Mouse (Mus musculus) erythroid progenitor cell, adult 5-6 weeks (primary cell): ENCODE results near the gene Kif22. TPM values are rescaled to one million over a fixed set of nuclear protein-coding genes. Genes with fewer than 3 reads are reported as not detected.

Experiments
- ATAC-seq: replicated peaks from 2 replicates; pipeline ENCODE4 v1.8.0; 2016; ENCODE audit warnings: moderate number of reproducible peaks, mild to moderate bottlenecking, moderate TSS enrichment, inconsistent platforms; ENCODE audit not compliant: poor library complexity, low FRiP score, severe bottlenecking
- total RNA-seq, 2 experiments: library from RNA; stranded (forward) in 1 of 2; stranded (reverse) in 1 of 2; fragments of 150-400 nt in 1 of 2; fragments of 186-747, 209-891 nt in 1 of 2; gene quantifications; 2 replicates each; pipeline versions ENCODE4 v1.2.3 to v1.2.4; 2015 to 2017; ENCODE audit warnings: low replicate concordance in 2 of 2

The Kif22 gene
- total RNA-seq, 2 experiments from 2014 or later, result 380 to 651 TPM

- ATAC-seq, result no peak
Measured at GRCm38 (mm10) chr7:127003620-127004019, 38.7 kb downstream of the Kif22 start.

DNA sequence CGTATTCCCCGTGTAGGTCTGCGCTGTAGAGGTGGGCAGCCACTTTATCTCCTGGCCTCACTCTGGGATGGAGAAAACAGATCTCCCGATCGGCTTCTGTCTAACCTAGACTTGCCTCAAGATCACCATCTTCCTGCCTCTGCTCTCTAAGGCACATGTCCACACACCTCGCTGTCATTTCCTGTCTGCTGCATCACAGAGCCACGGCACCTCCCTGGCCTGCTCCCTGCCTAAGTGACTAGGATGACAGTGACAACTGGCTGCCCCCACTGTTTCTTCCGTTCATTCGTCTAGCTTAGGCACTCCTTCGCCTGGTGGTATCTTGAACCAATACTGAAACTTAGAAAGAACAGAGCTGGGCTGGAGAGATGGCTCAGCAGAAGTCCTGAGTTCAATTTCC, 42.7 kb downstream of the Kif22 start:
- ATAC-seq, result no peak

GRCm38 (mm10) chr7:126996449-126996848, 45.8 kb downstream of the Kif22 start:
- ATAC-seq, result no peak

DNA sequence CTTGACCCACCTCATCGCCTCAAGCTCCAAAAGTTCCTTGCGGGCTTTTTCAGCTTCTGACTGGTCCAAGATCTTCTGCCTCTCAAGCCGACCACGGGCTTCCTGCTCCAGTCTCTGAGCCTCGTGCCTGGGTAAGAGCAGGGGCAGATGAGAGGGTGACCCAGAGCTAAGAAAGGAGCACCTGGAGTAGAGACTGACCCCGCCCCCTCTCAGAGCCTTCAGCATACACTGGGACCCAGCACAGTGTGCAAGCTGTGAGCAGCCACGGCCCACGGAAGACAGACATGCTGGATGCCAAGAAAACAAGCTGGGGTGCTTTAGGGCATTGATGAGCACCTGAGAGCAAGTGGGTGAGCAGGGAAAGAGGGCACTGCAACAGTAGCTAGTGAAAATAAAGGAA, 53.5 kb downstream of the Kif22 start:
- no peak for ATAC-seq

- ATAC-seq, result peak; percentile 64
Measured at GRCm38 (mm10) chr7:126986319-126986718, 56.0 kb downstream of the Kif22 start.

- no peak for ATAC-seq
Measured at GRCm38 (mm10) chr7:126984667-126985444, 57.4 kb downstream of the Kif22 start.

- no peak for ATAC-seq
Measured at GRCm38 (mm10) chr7:126983113-126983512, 59.2 kb downstream of the Kif22 start.

- ATAC-seq, result no peak
Measured at GRCm38 (mm10) chr7:126982054-126982453, 60.2 kb downstream of the Kif22 start.

GRCm38 (mm10) chr7:126981601-126982000, 60.7 kb downstream of the Kif22 start:
- ATAC-seq, result no peak

DNA sequence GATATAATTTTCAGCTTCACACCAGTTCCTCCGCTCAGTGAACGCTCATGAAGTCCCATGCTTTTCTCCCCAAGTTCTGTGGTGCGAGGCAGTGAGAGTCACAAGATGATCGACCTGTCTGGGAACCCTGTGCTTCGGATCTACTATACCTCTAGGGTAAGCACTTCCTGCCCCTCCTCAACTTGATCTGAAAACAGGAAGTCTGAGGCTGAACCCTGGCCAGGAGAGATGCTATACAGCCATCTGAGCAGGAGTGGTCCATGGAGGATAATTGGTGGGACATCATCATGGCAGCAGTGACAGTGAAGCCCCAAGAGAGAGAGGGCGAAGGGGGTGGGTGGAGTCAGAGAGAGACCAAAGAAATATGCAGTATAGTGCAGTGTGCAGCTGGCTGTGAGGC, 63.4 kb downstream of the Kif22 start:
- ATAC-seq, result no peak

Other genes with a start within 250 kb of the Kif22 start
Only the 30 nearest of the 31 such genes appear.
- gene Fam57b, start 244.8 kb downstream of the Kif22 start, total RNA-seq (2015; ENCODE audit: low replicate concordance), result not detected in 2 replicates
- not detected in 2 replicates for gene Fam57b, start 244.8 kb downstream of the Kif22 start, total RNA-seq (2017; ENCODE audit: low replicate concordance)
- gene 4930451I11Rik, start 210.8 kb downstream of the Kif22 start, total RNA-seq (2015; ENCODE audit: low replicate concordance), result not detected in 2 replicates
- gene 4930451I11Rik, start 210.8 kb downstream of the Kif22 start, total RNA-seq (2017; ENCODE audit: low replicate concordance), result not detected in 2 replicates
- not detected in 2 replicates for gene Doc2a, start 195.1 kb downstream of the Kif22 start, total RNA-seq (2015; ENCODE audit: low replicate concordance)
- gene Doc2a, start 195.1 kb downstream of the Kif22 start, total RNA-seq (2017; ENCODE audit: low replicate concordance), result not detected in 2 replicates
- 50.8 and 63.3 TPM in 2 replicates for gene Hirip3, start 180.5 kb downstream of the Kif22 start, total RNA-seq (2015; ENCODE audit: low replicate concordance)
- 193 and 296 TPM in 2 replicates for gene Hirip3, start 180.5 kb downstream of the Kif22 start, total RNA-seq (2017; ENCODE audit: low replicate concordance)
- gene Ino80e, start 180.1 kb downstream of the Kif22 start, total RNA-seq (2015; ENCODE audit: low replicate concordance), result 19.1 and 20.1 TPM in 2 replicates
- 20.2 and 30.4 TPM in 2 replicates for gene Ino80e, start 180.1 kb downstream of the Kif22 start, total RNA-seq (2017; ENCODE audit: low replicate concordance)
- 23.1 and 38.2 TPM in 2 replicates for gene Taok2, start 157.8 kb downstream of the Kif22 start, total RNA-seq (2015; ENCODE audit: low replicate concordance)
- gene Taok2, start 157.8 kb downstream of the Kif22 start, total RNA-seq (2017; ENCODE audit: low replicate concordance), result 65.6 and 76.2 TPM in 2 replicates
- 3.2 and 5.4 TPM in 2 replicates for gene Tmem219, start 119.6 kb downstream of the Kif22 start, total RNA-seq (2015; ENCODE audit: low replicate concordance)
- 4.0 and 10.4 TPM in 2 replicates for gene Tmem219, start 119.6 kb downstream of the Kif22 start, total RNA-seq (2017; ENCODE audit: low replicate concordance)
- 21.6 TPM in 1 of 2 replicates, not detected in the other for gene Kctd13, start 113.6 kb downstream of the Kif22 start, total RNA-seq (2015; ENCODE audit: low replicate concordance)
- 0.53 and 3.3 TPM in 2 replicates for gene Kctd13, start 113.6 kb downstream of the Kif22 start, total RNA-seq (2017; ENCODE audit: low replicate concordance)
- not detected in 2 replicates for gene Asphd1, start 92.9 kb downstream of the Kif22 start, total RNA-seq (2015; ENCODE audit: low replicate concordance)
- gene Asphd1, start 92.9 kb downstream of the Kif22 start, total RNA-seq (2017; ENCODE audit: low replicate concordance), result not detected in 2 replicates
- gene Sez6l2, start 91.9 kb downstream of the Kif22 start, total RNA-seq (2015; ENCODE audit: low replicate concordance), result not detected in 2 replicates
- gene Sez6l2, start 91.9 kb downstream of the Kif22 start, total RNA-seq (2017; ENCODE audit: low replicate concordance), result 0.45 TPM in 1 of 2 replicates, not detected in the other
- gene Cdipt, start 66.6 kb downstream of the Kif22 start, total RNA-seq (2015; ENCODE audit: low replicate concordance), result 29.8 and 30.3 TPM in 2 replicates
- gene Cdipt, start 66.6 kb downstream of the Kif22 start, total RNA-seq (2017; ENCODE audit: low replicate concordance), result 19.7 and 27.1 TPM in 2 replicates
- 2.9 TPM in 1 of 2 replicates, not detected in the other for gene Cdiptos, start 66.4 kb downstream of the Kif22 start, total RNA-seq (2015; ENCODE audit: low replicate concordance)
- not detected in 2 replicates for gene Cdiptos, start 66.4 kb downstream of the Kif22 start, total RNA-seq (2017; ENCODE audit: low replicate concordance)
- 0.36 and 0.42 TPM in 2 replicates for gene Mvp, start 27.9 kb downstream of the Kif22 start, total RNA-seq (2015; ENCODE audit: low replicate concordance)
- 6.7 and 7.7 TPM in 2 replicates for gene Mvp, start 27.9 kb downstream of the Kif22 start, total RNA-seq (2017; ENCODE audit: low replicate concordance)
- gene Pagr1b, start 26.0 kb downstream of the Kif22 start, total RNA-seq (2015; ENCODE audit: low replicate concordance), result not detected in 2 replicates
- gene Pagr1b, start 26.0 kb downstream of the Kif22 start, total RNA-seq (2017; ENCODE audit: low replicate concordance), result 0.64 and 11.8 TPM in 2 replicates
- gene Pagr1a, start 25.1 kb downstream of the Kif22 start, total RNA-seq (2015; ENCODE audit: low replicate concordance), result 24.1 and 46.9 TPM in 2 replicates
- 10.6 and 26.2 TPM in 2 replicates for gene Pagr1a, start 25.1 kb downstream of the Kif22 start, total RNA-seq (2017; ENCODE audit: low replicate concordance)
- gene Gm42742, start 21.4 kb downstream of the Kif22 start, total RNA-seq (2015; ENCODE audit: low replicate concordance), result 1.7 TPM in 1 of 2 replicates, not detected in the other
- 10.8 and 28.1 TPM in 2 replicates for gene Gm42742, start 21.4 kb downstream of the Kif22 start, total RNA-seq (2017; ENCODE audit: low replicate concordance)
- gene Prrt2, start 21.3 kb downstream of the Kif22 start, total RNA-seq (2015; ENCODE audit: low replicate concordance), result 0.84 TPM in 1 of 2 replicates, not detected in the other
- 3.0 TPM in 1 of 2 replicates, not detected in the other for gene Prrt2, start 21.3 kb downstream of the Kif22 start, total RNA-seq (2017; ENCODE audit: low replicate concordance)
- 175 and 179 TPM in 2 replicates for gene Maz, start 15.4 kb downstream of the Kif22 start, total RNA-seq (2015; ENCODE audit: low replicate concordance)
- 96.8 and 123 TPM in 2 replicates for gene Maz, start 15.4 kb downstream of the Kif22 start, total RNA-seq (2017; ENCODE audit: low replicate concordance)
- 3.6 and 9.2 TPM in 2 replicates for gene Zg16, start 44.9 kb upstream of the Kif22 start, total RNA-seq (2015; ENCODE audit: low replicate concordance)
- gene Zg16, start 44.9 kb upstream of the Kif22 start, total RNA-seq (2017; ENCODE audit: low replicate concordance), result 1.2 and 6.0 TPM in 2 replicates
- gene AI467606, start 48.9 kb upstream of the Kif22 start, total RNA-seq (2015; ENCODE audit: low replicate concordance), result 18.0 and 25.9 TPM in 2 replicates
- gene AI467606, start 48.9 kb upstream of the Kif22 start, total RNA-seq (2017; ENCODE audit: low replicate concordance), result 10.5 and 12.7 TPM in 2 replicates
- gene Qprt, start 79.8 kb upstream of the Kif22 start, total RNA-seq (2015; ENCODE audit: low replicate concordance), result not detected in 2 replicates
- gene Qprt, start 79.8 kb upstream of the Kif22 start, total RNA-seq (2017; ENCODE audit: low replicate concordance), result 1.8 TPM in 1 of 2 replicates, not detected in the other
- 16.2 and 30.2 TPM in 2 replicates for gene Spn, start 95.4 kb upstream of the Kif22 start, total RNA-seq (2015; ENCODE audit: low replicate concordance)
- 30.8 and 32.0 TPM in 2 replicates for gene Spn, start 95.4 kb upstream of the Kif22 start, total RNA-seq (2017; ENCODE audit: low replicate concordance)
- 18.7 and 25.2 TPM in 2 replicates for gene Cd2bp2, start 153.6 kb upstream of the Kif22 start, total RNA-seq (2015; ENCODE audit: low replicate concordance)
- gene Cd2bp2, start 153.6 kb upstream of the Kif22 start, total RNA-seq (2017; ENCODE audit: low replicate concordance), result 43.6 and 63.3 TPM in 2 replicates
- 25.6 and 36.4 TPM in 2 replicates for gene Tbc1d10b, start 166.0 kb upstream of the Kif22 start, total RNA-seq (2015; ENCODE audit: low replicate concordance)
- gene Tbc1d10b, start 166.0 kb upstream of the Kif22 start, total RNA-seq (2017; ENCODE audit: low replicate concordance), result 85.3 and 173 TPM in 2 replicates
- gene Mylpf, start 166.4 kb upstream of the Kif22 start, total RNA-seq (2015; ENCODE audit: low replicate concordance), result 24.3 and 28.1 TPM in 2 replicates
- 25.7 and 48.9 TPM in 2 replicates for gene Mylpf, start 166.4 kb upstream of the Kif22 start, total RNA-seq (2017; ENCODE audit: low replicate concordance)
- gene Zfp553, start 190.6 kb upstream of the Kif22 start, total RNA-seq (2015; ENCODE audit: low replicate concordance), result 2.5 and 2.9 TPM in 2 replicates
- gene Zfp553, start 190.6 kb upstream of the Kif22 start, total RNA-seq (2017; ENCODE audit: low replicate concordance), result 0.77 and 10.0 TPM in 2 replicates
- 36.0 and 65.2 TPM in 2 replicates for gene Sept1, start 190.7 kb upstream of the Kif22 start, total RNA-seq (2015; ENCODE audit: low replicate concordance)
- gene Sept1, start 190.7 kb upstream of the Kif22 start, total RNA-seq (2017; ENCODE audit: low replicate concordance), result 24.0 and 44.4 TPM in 2 replicates
- 4.0 TPM in 1 of 2 replicates, not detected in the other for gene Zfp771, start 201.8 kb upstream of the Kif22 start, total RNA-seq (2015; ENCODE audit: low replicate concordance)
- gene Zfp771, start 201.8 kb upstream of the Kif22 start, total RNA-seq (2017; ENCODE audit: low replicate concordance), result 0.26 TPM in 1 of 2 replicates, not detected in the other
- 12.2 and 21.6 TPM in 2 replicates for gene Dctpp1, start 218.2 kb upstream of the Kif22 start, total RNA-seq (2015; ENCODE audit: low replicate concordance)
- 6.2 and 11.1 TPM in 2 replicates for gene Dctpp1, start 218.2 kb upstream of the Kif22 start, total RNA-seq (2017; ENCODE audit: low replicate concordance)
- gene Sephs2, start 231.6 kb upstream of the Kif22 start, total RNA-seq (2015; ENCODE audit: low replicate concordance), result 16.8 and 18.0 TPM in 2 replicates
- gene Sephs2, start 231.6 kb upstream of the Kif22 start, total RNA-seq (2017; ENCODE audit: low replicate concordance), result 25.8 and 29.0 TPM in 2 replicates